Mouse (Mus musculus) hindbrain, embryonic 15.5 days (tissue): ENCODE measurements around the gene Gm26602. TPM values are rescaled to one million over a fixed set of nuclear protein-coding genes. Genes with fewer than 3 reads are reported as not detected.

Experiments used
- ATAC-seq: fragments of 200-750 bp; cut with Nextera tagmentation; 2 replicates; pipeline ENCODE4 v1.8.0; 2017; ENCODE audit warnings: low read depth, moderate number of reproducible peaks, moderate TSS enrichment; ENCODE audit not compliant: low FRiP score
- H3K27ac ChIP-seq: fragments of 300-500 bp; sonication (generic); replicated peaks from 2 replicates; pipeline ENCODE4 v1.5.1; 2015; ENCODE audit warnings: mild to moderate bottlenecking, inconsistent platforms
- H3K27me3 ChIP-seq: fragments of 300-500 bp; sonication (generic); 2 replicates; pipeline ENCODE4 v1.6.1; 2015; ENCODE audit warnings: control low read depth, inconsistent platforms
- H3K36me3 ChIP-seq: fragments of 300-500 bp; sonication (generic); 2 replicates; pipeline ENCODE4 v1.6.1; 2015; ENCODE audit warnings: control low read depth, inconsistent platforms
- H3K4me1 ChIP-seq: fragments of 300-500 bp; sonication (generic); replicated peaks from 2 replicates; pipeline ENCODE4 v1.6.1; 2015; ENCODE audit warnings: control low read depth, inconsistent platforms
- H3K4me2 ChIP-seq: fragments of 300-500 bp; sonication (generic); 2 replicates; pipeline ENCODE4 v1.6.1; 2015; ENCODE audit warnings: moderate library complexity, mild to moderate bottlenecking, inconsistent platforms
- H3K4me3 ChIP-seq: fragments of 300-500 bp; sonication (generic); 2 replicates; pipeline ENCODE4 v1.5.1; 2015; ENCODE audit warnings: mild to moderate bottlenecking, inconsistent platforms
- H3K9ac ChIP-seq: fragments of 300-500 bp; sonication (generic); 2 replicates; pipeline ENCODE4 v1.6.1; 2015; ENCODE audit warnings: inconsistent platforms
- H3K9me3 ChIP-seq: fragments of 300-500 bp; sonication (generic); 2 replicates; pipeline ENCODE4 v1.6.1; 2016; ENCODE audit warnings: control low read depth, inconsistent platforms
- WGBS: fragments of 180-500 bp; shearing (Covaris S2); methylation state at CpG from one replicate; pipeline ENCODE4 v1.1.7; 2015; 5-methylcytosine and 5-hydroxymethylcytosine counted together
- polyA plus RNA-seq: library from polyadenylated mRNA; unstranded; fragments of >200 nt; fragmentation: Nextera tagmentation; extraction: Ambion mirVana; gene quantifications from 2 replicates; pipeline ENCODE4 v1.2.1, GENCODE M21; 2015

Gm26602 gene
- polyA plus RNA-seq, 1 experiment from 2014 or later: 3.0 TPM

DNA sequence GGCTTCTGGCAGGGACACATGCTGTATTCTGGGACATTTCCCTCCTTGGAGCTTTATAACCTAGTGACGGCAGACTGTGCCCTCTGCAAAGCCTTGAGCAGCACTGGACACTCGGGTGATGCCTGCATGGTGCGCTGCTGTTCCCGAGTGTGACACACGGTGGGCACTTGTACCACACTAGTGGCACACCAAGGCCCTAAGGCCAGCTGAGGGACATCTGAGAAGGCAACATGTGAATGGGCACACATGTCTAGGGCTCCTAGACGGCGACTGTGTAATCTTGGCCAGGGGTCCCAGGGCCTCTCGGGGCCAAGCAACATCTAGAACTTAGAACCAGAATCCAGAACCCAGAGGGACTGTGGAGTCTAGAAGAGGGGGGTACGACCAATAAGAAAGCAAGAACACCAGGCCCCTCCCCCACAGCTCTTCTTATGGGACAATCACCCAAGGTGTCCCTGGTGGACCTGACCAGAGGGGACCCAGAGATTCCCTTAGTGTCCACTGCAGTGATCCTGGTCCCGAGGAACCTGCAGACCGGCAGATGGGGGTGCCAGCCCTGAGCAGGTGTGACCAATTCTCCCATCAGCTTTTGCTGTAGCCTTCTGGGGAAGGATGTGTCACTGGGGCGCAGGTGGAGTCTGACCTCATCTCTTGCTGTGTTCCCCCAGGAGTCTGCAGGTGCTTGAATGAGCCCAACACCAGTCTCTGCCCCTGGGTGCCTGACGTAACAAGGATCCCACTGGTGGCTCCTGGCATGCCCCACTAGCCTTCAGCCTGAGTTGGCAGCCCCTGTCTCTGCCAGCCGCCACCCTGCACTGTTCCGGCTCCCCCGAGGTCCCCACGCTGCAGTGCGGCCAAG, 19.5 kb downstream of the Gm26602 start:
- Histone ChIP-seq H3K27ac (no peak overlapping the region; the same call in 1 of the 2 replicates), H3K27me3 (no peaks in the 10 kb centered on the region), H3K36me3 (0 out of 2 replicates have a peak, but pooled peaks cover 4% of the 10 kb centered on the region), H3K4me2 (peak overlapping the region; percentile 93; the same call in 1 of the 2 replicates), H3K4me1 (peaks cover 64% of the 10 kb centered on the region), H3K4me3 (no peak overlapping the region), H3K9me3 (no peaks in the 10 kb centered on the region), H3K9ac (no peak overlapping the region)
- ATAC-seq: no peak
- 71% methylated on average over 18 of the region's 18 CpGs for WGBS

DNA sequence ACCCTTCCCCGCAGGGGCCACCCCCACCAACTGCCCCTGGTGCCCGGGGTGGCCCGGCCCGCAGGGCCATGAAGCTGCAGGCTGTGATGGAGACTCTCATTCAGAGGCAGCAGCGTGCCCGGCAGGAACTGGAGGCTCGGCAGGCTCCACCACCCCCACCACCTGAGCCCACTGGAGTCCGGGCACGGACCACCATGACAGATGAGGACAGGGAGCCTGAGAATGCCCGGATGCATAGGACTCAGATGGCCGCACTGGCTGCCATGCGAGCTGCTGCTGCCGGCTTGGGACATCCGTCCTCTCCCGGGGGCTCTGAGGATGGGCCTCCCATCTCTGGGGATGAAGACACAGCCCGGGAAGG, 20.1 kb downstream of the Gm26602 start:
- Histone ChIP-seq H3K27me3 (no peaks in the 10 kb centered on the region), H3K27ac (no peak overlapping the region), H3K36me3 (0 out of 2 replicates have a peak, but pooled peaks cover 4% of the 10 kb centered on the region), H3K4me2 (peak overlapping the region; percentile 19; the same call in 1 of the 2 replicates), H3K9ac (no peak overlapping the region), H3K4me3 (no peak overlapping the region), H3K9me3 (no peaks in the 10 kb centered on the region), H3K4me1 (peaks cover 59% of the 10 kb centered on the region)
- WGBS: 57% methylated on average over 16 of the region's 16 CpGs
- ATAC-seq: no peak

DNA sequence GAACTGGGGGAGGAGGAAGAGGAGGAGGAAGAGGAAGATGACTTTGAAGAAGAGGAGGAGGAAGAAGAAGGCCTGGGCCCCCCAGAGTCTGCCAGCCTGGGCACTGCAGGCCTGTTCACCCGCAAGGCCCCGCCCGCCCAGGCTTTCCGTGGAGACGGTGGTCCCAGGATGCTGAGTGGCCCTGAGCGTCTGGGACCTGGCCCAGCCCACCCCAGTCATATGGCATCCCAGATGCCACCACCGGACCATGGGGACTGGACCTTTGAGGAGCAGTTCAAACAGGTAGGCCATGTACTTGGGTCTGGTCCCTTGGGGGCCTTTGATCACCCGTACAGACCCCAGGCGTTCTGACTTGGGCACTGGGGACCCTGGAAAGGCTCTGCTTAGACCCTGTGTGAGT, 21.1 kb downstream of the Gm26602 start:
- WGBS: 77% methylated on average over 9 of the region's 9 CpGs
- no peak for ATAC-seq
- 0 out of 2 replicates have a peak overlapping the region, but pooled peaks have one; percentile 36 for H3K27ac ChIP-seq
- H3K9me3 ChIP-seq: no peaks in the 10 kb centered on the region
- H3K36me3 ChIP-seq: 0 out of 2 replicates have a peak, but pooled peaks cover 4% of the 10 kb centered on the region
- H3K27me3 ChIP-seq: no peaks in the 10 kb centered on the region
- H3K4me3 ChIP-seq: no peak overlapping the region
- H3K4me2 ChIP-seq: no peak overlapping the region
- no peak overlapping the region for H3K9ac ChIP-seq
- H3K4me1 ChIP-seq: peaks cover 58% of the 10 kb centered on the region

DNA sequence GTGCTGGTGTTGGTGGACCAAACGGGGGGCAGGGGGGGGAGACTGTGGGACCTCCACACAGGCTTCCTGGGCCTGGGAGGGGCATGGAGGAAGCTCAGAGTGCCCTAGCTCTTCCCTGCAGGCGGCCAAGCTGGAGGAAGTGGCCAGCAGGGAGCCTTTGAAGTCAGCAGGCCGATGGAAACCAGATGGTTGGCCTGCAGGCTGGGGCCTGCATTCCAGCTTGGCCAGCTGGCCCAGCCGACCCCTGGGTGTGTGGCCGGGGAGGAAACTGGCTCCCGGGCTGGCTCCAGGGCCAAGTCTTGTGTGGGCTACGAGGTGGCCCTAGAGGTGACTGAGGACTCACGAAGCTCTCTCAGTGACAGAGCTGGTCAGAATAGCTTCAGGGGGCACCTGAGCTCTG, 22.1 kb downstream of the Gm26602 start:
- no peak overlapping the region for H3K4me3 ChIP-seq
- peaks cover 67% of the 10 kb centered on the region for H3K4me1 ChIP-seq
- no peak for ATAC-seq
- no peaks in the 10 kb centered on the region for H3K9me3 ChIP-seq
- 0 out of 2 replicates have a peak overlapping the region, but pooled peaks have one; percentile 11 for H3K4me2 ChIP-seq
- 0 out of 2 replicates have a peak, but pooled peaks cover 4% of the 10 kb centered on the region for H3K36me3 ChIP-seq
- WGBS: 19% methylated on average over 8 of the region's 8 CpGs
- no peak overlapping the region for H3K9ac ChIP-seq
- H3K27me3 ChIP-seq: no peaks in the 10 kb centered on the region
- peak overlapping the region; percentile 36 for H3K27ac ChIP-seq

DNA sequence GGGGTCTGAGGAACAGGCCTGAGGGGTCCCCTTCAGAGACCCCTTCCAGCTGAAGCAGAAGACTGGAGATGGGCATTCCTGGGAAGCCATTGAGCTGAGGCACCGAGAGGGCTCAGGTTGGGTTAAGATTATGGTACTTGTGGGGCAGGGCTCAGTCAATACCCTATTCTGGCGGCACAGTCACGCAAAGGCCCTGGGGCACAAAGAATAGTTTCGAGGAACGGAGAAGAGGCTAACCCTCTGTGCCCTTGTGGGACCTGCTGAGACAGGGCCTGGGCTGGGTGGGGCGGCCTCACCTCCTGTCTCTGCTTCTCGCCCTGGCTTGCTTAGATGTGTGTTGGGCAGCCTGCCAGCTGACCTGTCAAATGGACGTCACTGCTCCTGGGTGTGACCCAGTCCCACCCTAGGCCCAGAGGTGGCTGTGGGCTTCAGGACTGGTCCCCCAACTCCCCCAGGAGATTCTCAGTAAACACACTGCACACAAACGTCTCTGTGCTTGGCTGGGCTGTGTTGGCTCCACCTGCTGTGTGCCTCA, 22.6 kb downstream of the Gm26602 start:
- Histone ChIP-seq H3K27ac (peak overlapping the region; percentile 36), H3K36me3 (0 out of 2 replicates have a peak, but pooled peaks cover 4% of the 10 kb centered on the region), H3K4me1 (peaks cover 71% of the 10 kb centered on the region), H3K9me3 (no peaks in the 10 kb centered on the region), H3K27me3 (no peaks in the 10 kb centered on the region), H3K4me3 (no peak overlapping the region), H3K4me2 (no peak overlapping the region), H3K9ac (no peak overlapping the region)
- no peak for ATAC-seq
- 62% methylated on average over 9 of the region's 9 CpGs for WGBS

DNA sequence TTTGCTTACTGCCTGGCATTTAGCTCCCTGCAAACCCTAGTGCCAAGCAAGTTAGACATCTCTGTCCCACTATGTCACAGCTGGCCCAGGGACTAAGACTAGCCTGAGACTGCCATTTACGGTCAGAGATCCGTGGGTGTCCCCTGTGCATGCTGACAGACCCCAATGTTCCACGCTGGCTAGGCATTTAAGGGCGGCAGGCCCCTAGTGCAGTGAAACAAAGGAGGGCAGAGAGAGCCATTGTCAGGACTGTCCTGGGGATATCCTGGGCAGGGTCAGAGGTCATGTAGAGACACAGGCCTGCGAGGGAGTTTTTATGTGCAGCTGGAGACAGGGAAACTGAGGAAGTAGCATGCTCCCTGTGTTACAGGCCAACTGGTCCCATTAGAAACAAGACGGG, 23.2 kb downstream of the Gm26602 start:
- 17% methylated on average over 6 of the region's 6 CpGs for WGBS
- no peak overlapping the region for H3K4me2 ChIP-seq
- ATAC-seq: no peak
- peak overlapping the region; percentile 32; the same call in 1 of the 2 replicates for H3K27ac ChIP-seq
- H3K36me3 ChIP-seq: 0 out of 2 replicates have a peak, but pooled peaks cover 4% of the 10 kb centered on the region
- H3K9ac ChIP-seq: no peak overlapping the region
- H3K4me3 ChIP-seq: no peak overlapping the region
- no peaks in the 10 kb centered on the region for H3K9me3 ChIP-seq
- no peaks in the 10 kb centered on the region for H3K27me3 ChIP-seq
- peaks cover 67% of the 10 kb centered on the region for H3K4me1 ChIP-seq

DNA sequence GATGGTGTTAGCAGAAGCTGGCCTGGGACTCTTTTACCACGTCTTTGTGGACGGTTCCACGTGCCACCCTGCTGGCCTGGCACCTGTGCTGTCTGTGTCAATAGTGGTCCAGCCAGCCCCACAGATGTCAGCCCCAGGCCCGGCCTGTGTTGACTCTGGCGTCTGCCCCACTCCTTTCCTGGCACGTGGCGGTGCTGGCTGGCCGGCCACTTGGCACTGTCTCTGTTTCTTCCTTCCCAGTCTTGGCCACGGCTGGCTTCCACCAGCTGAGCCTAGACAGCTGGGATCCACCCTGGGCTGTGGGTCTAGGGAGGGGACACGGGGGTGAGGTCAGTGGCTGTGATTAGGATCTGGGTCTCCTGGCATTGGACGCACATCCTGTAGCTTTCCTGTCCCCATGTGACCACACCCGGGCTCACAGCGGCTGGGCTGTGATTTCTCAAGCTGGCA, 23.6 kb downstream of the Gm26602 start:
- H3K9me3 ChIP-seq: no peaks in the 10 kb centered on the region
- WGBS: 37% methylated on average over 13 of the region's 13 CpGs
- no peak overlapping the region for H3K4me2 ChIP-seq
- H3K27me3 ChIP-seq: no peaks in the 10 kb centered on the region
- no peak overlapping the region for H3K4me3 ChIP-seq
- no peak overlapping the region for H3K9ac ChIP-seq
- H3K36me3 ChIP-seq: 0 out of 2 replicates have a peak, but pooled peaks cover 4% of the 10 kb centered on the region
- peak overlapping the region; percentile 32; the same call in 1 of the 2 replicates for H3K27ac ChIP-seq
- ATAC-seq: peak; percentile 72
- peaks cover 63% of the 10 kb centered on the region for H3K4me1 ChIP-seq

DNA sequence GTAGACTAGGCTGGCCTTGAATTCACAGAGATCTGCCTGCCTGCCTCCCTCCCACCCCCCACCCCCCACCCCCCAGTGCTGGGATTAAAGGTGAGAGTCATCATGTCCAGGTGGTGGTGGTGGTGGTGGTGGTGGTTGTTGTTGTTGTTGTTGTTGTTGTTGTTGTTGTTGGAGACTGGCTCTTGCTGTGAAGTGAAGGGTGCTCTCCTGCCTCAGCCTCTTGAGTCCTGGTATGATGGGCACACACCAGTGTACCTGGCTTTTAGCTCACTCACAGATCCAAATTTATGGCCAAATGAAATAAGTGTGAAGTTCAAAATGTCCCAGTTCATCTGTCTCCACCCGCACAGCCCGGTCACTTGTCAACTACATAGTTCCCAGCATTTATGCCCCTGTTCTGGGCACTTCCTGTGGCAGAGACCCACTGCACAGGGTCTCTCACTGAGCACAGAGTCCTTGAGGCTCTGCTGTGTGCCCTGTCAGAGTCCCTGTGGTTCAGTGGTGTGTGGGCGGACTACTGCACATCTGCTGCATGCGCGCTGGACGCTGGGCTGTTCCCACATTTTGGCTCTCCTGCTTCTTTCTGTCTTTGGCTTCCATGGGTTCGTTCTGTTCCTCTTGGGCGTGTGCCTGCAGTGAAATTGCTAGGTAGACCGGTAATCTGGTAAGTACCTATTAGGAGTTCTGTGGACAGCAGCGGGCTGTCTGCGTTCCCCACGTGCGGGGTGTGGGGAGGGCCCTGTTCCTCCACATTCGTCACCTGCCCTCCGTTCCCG, 24.3 kb downstream of the Gm26602 start:
- Histone ChIP-seq H3K27ac (0 out of 2 replicates have a peak overlapping the region, but pooled peaks have one; percentile 10), H3K9ac (no peak overlapping the region), H3K4me1 (peaks cover 56% of the 10 kb centered on the region), H3K36me3 (0 out of 2 replicates have a peak, but pooled peaks cover 4% of the 10 kb centered on the region), H3K4me2 (no peak overlapping the region), H3K4me3 (no peak overlapping the region), H3K27me3 (no peaks in the 10 kb centered on the region), H3K9me3 (no peaks in the 10 kb centered on the region)
- no peak for ATAC-seq
- WGBS: 83% methylated on average over 16 of the region's 16 CpGs

DNA sequence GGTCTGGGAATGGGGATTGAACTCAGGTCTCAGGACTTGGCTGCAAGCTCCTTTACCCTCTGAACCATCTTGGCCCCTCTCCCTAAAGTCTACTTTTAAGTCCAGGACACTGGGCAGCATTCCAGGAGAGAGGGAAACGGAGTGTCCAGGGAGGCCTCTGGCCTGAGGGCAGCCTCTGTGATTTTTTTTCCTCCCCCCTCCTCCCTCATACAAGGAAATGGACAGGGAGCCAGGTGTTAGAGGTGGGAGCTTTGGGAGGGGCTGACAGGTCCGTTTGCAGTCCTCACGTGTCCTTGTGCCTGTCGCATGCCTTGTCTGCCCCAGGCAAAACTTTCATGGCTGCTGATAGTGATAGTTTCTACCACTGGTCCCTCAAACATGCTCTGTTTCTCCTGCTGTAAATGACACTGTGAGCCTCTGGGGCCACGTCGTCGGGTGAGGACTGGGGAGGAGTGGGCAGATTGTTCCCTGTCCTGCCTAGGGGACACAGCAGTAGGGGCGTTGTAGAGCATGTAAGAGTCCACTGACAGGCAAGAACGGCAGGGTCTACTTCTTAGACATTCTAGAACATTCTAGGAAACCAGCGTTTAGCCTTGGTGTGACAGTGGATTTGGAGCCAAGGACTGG, 25.7 kb downstream of the Gm26602 start:
- H3K36me3 ChIP-seq: 0 out of 2 replicates have a peak, but pooled peaks cover 4% of the 10 kb centered on the region
- WGBS: 72% methylated on average over 10 of the region's 10 CpGs
- peak overlapping the region; percentile 27; the same call in 1 of the 2 replicates for H3K4me2 ChIP-seq
- H3K27me3 ChIP-seq: no peaks in the 10 kb centered on the region
- H3K9ac ChIP-seq: no peak overlapping the region
- no peak overlapping the region for H3K4me3 ChIP-seq
- ATAC-seq: no peak
- peaks cover 50% of the 10 kb centered on the region for H3K4me1 ChIP-seq
- no peak overlapping the region for H3K27ac ChIP-seq
- H3K9me3 ChIP-seq: no peaks in the 10 kb centered on the region

DNA sequence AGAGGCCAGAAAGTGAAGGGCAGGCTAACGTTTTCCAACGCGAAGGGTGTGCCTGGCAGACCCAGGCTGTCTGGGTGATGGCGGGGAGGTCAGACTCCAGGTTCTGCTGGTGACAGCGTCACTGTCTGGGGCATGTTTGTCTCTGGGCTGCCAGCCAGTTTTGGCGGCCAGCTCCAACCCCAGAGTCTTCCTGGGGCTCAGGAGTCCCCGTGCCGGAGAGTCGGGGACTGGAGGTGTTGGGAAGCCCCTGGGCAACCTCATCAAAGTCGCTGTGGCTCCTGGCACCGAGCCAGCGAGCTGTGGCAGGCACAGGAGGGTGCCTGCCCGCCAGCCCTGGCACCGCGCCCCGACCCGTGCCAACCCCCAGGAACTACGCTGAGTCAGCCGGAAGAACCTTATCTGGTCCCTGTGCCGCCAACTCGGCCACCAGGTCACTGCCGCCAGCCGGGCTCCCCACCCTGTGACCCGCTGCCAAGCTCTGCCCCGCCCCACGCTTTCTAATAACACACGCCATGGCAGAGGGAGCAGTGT, 26.3 kb downstream of the Gm26602 start:
- Histone ChIP-seq H3K4me3 (no peak overlapping the region), H3K9ac (0 out of 2 replicates have a peak overlapping the region, but pooled peaks have one; percentile 23), H3K4me1 (peaks cover 46% of the 10 kb centered on the region), H3K27ac (no peak overlapping the region), H3K36me3 (0 out of 2 replicates have a peak, but pooled peaks cover 1% of the 10 kb centered on the region), H3K4me2 (peak overlapping the region; percentile 27; the same call in 1 of the 2 replicates), H3K27me3 (no peaks in the 10 kb centered on the region), H3K9me3 (no peaks in the 10 kb centered on the region)
- ATAC-seq: no peak
- WGBS: 31% methylated on average over 27 of the region's 27 CpGs
